Mouse (Mus musculus): ENCODE measurements around the gene Lgalsl. TPM values are rescaled to one million over a fixed set of nuclear protein-coding genes. Genes with fewer than 3 reads are reported as not detected.

The Lgalsl gene
- polyA plus RNA-seq, 1 experiment from 2014 or later: 55.0 TPM

DNA sequence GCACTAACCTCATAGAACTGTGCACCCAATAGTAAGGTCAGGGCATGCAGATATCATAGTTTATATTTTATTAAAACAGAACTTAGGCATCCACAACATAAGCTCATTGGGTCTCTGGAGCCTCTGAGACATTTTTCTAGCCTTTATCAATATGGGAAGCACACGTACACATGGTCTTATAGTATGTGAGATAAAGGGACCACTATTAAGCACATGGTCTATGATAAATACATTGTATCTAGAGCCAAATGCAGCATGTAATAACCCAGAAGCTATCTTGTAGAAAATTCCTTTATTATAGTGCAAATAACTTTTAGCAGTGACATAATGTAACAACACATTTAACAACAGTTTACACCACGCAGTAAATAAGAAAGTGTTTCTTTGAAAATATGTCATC, 7.6 kb downstream of the Lgalsl start:
- ATAC-seq (ENCODE audit: insufficient number of reproducible peaks, insufficient read depth, low FRiP score, low TSS enrichment, low read depth): no peak
- 89% methylated on average over 2 of the region's 2 CpGs for WGBS

DNA sequence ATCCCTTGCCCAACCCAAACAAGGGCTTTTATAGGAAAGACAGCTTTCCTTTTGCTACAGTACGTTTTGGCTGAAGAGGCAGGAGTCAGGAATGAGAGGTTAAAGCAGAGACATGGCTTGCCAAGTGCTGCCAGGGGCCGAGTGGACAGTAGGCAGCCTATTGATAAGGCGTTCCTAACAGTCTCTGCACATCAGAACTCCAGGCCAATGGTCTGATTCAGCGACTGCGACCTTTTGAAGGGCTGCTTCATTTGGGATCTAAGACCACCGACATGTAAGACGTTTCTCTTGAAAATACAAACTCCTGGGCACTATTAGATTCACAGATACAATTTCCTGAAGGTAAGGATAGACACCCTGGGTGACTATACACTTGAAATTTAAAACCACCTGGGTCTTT, 9.5 kb downstream of the Lgalsl start:
- Histone ChIP-seq H3K4me1 (peaks cover 23% of the 10 kb centered on the region), H3K4me2 (no peak overlapping the region), H3K27ac (no peak overlapping the region), H3K4me3 (no peak overlapping the region), H3K27me3 (no peaks in the 10 kb centered on the region), H3K36me3 (peaks cover 12% of the 10 kb centered on the region; the same call in 1 of the 2 replicates), H3K9me3 (no peaks in the 10 kb centered on the region), H3K9ac (no peak overlapping the region)
- WGBS: 61% methylated on average over 7 of the region's 7 CpGs
- no peak for ATAC-seq (ENCODE audit: insufficient number of reproducible peaks, insufficient read depth, low FRiP score, low TSS enrichment, low read depth)

More for the DNA sequence above, 7.6 kb downstream of the Lgalsl start:
- no peak overlapping the region for H3K27ac ChIP-seq
- H3K4me2 ChIP-seq: no peak overlapping the region
- H3K27me3 ChIP-seq: no peaks in the 10 kb centered on the region
- no peak overlapping the region for H3K9ac ChIP-seq
- H3K36me3 ChIP-seq: peaks cover 32% of the 10 kb centered on the region
- no peak overlapping the region for H3K4me3 ChIP-seq
- peaks cover 25% of the 10 kb centered on the region for H3K4me1 ChIP-seq
- H3K9me3 ChIP-seq: no peaks in the 10 kb centered on the region

DNA sequence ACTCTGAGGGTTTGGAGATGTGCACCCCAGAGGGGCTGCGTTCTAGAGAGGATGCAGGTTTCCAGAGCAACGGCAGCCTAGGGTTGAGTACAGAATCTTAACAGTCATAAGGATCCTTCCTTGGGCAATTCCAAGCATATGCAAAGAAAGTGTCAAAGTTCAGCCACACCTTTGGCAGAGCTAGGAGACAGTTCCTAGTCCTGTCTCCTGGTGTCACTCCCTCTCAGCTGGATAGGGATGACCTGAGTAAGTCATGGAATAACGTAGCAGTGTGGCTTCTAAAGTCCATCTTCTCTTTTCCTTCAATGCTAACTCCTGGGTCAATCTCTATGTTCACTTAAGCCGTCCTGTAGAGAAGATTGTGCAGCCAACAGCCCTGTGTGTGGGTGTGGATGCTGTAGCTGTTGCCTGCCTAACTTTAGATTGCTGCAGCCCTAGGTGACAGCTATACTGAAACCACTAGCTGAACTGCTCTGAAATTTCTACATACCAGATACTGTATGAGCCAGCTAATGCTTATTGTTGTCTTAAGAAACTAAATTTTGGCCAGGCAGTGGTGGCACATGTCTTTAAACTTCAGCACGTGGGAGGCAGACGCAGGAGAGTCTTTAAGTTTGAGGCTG, 16.8 kb downstream of the Lgalsl start:
- Histone ChIP-seq H3K4me3 (no peak overlapping the region), H3K9me3 (no peaks in the 10 kb centered on the region), H3K36me3 (no peaks in the 10 kb centered on the region), H3K9ac (no peak overlapping the region), H3K4me2 (no peak overlapping the region), H3K27me3 (no peaks in the 10 kb centered on the region), H3K27ac (no peak overlapping the region), H3K4me1 (no peaks in the 10 kb centered on the region)
- no peak for ATAC-seq (ENCODE audit: insufficient number of reproducible peaks, insufficient read depth, low FRiP score, low TSS enrichment, low read depth)
- WGBS: 84% methylated on average over 6 of the region's 6 CpGs

DNA sequence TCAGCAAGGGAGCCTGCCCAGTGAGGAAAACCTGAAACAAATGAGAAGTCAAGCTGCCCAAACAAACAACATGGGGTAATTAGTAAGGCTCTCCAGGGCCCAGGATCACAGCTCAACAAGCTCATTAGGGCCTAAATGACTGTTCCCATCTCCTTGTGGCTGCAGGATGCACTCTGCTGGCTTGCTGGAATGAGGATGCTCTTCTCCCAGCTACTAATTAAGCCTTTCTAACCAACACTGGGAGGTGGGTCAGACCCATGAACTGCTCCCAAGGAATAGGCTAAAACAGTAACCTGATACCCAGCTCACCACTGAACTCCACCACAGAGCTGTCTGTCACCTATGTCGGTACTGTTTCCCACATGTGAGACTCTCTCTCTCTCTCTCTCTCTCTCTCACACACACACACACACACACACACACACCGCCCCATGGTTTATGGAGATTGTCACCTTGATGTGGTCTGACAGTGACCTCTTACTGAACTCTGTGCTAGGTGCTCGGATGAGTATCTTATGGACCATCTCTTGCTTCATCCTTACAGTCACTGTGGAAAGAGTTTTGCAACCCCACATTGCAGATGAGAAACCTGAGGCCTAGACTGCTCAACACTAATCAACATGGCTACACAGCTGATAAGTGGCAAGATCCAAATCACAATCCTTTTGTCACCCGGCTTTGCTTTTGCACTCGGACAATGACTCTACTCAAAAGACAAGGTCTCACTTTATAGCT, 18.5 kb downstream of the Lgalsl start:
- no peak overlapping the region for H3K4me2 ChIP-seq
- H3K9me3 ChIP-seq: no peaks in the 10 kb centered on the region
- no peak overlapping the region for H3K27ac ChIP-seq
- H3K4me3 ChIP-seq: no peak overlapping the region
- no peak overlapping the region for H3K9ac ChIP-seq
- H3K4me1 ChIP-seq: no peaks in the 10 kb centered on the region
- no peaks in the 10 kb centered on the region for H3K27me3 ChIP-seq
- WGBS: 65% methylated on average over 5 of the region's 5 CpGs
- H3K36me3 ChIP-seq: no peaks in the 10 kb centered on the region
- ATAC-seq (ENCODE audit: insufficient number of reproducible peaks, insufficient read depth, low FRiP score, low TSS enrichment, low read depth): no peak

DNA sequence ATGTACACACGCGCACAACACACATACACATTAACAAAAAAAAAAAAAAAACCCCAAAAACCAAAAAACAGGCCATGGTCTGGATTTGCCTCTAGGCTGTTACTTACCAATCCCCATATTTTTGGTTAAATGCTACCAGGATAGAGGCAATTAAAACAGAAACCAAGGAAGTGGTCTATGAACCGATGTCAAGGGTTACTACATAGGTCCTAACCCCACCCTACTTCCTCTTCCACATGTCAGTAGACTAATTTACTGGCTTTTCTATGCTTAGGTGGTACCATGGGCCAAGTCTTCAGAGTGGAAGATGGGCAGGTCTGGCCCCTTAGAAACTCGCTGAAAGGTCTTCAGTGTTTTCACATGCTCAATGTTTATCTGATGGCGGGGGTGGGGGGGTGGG, 24.2 kb downstream of the Lgalsl start:
- Histone ChIP-seq H3K9me3 (no peaks in the 10 kb centered on the region), H3K9ac (no peak overlapping the region), H3K27ac (no peak overlapping the region), H3K36me3 (no peaks in the 10 kb centered on the region), H3K4me1 (no peaks in the 10 kb centered on the region), H3K4me2 (no peak overlapping the region), H3K4me3 (no peak overlapping the region), H3K27me3 (no peaks in the 10 kb centered on the region)
- 74% methylated on average over 5 of the region's 5 CpGs for WGBS
- ATAC-seq (ENCODE audit: insufficient number of reproducible peaks, insufficient read depth, low FRiP score, low TSS enrichment, low read depth): no peak

DNA sequence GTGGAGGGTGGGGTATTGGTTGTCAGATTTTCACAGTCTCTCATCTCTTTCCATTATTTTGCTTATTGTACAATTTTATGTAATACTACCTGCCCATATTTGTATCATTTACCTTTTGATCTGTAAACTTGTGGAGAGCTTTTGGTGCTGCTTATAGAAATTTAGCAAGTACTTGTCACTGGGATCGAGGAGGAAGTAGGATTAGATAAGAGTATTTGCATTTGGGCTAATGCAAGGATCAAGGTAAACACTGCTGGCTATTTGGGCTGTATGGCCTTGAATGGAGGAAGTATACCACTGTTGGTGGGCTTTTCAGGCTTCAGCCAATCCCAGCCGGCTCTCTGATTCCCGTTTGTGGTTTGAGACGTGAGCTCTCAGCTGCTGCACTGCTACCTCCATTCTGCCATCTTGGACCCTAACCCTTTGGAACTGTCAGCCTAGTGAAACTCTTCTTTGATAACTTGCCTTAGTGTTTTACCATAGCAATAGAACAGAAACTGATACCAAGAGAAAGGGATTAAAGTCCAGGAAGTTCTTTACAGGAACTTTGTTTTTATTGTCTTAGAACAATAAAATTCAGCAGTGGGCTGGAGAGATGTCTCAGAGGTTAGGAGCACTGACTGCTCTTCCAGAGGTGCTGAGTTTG, 25.1 kb downstream of the Lgalsl start:
- WGBS: 54% methylated on average over 4 of the region's 4 CpGs
- ATAC-seq (ENCODE audit: insufficient number of reproducible peaks, insufficient read depth, low FRiP score, low TSS enrichment, low read depth): no peak

DNA sequence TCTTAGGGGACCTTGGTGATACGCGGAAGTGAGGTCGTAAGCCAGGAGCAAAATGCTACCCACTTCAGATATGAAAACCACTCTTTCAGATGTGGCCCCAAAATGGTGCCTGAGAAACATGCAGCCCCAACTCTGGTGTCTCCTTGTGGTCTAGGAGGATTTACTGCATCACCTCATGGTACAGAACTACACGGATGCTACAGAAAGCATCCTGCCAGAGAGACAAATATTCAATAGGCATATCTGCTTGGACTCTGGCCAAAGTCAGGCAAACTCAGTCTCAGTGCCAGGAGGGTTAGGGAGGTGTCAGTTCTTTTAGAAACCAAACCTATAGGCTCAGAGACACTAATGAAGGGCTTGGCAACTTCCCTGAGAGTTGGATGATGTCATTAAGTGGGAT, 26.4 kb downstream of the Lgalsl start:
- no peaks in the 10 kb centered on the region for H3K36me3 ChIP-seq
- H3K4me1 ChIP-seq: peaks cover 15% of the 10 kb centered on the region
- H3K9me3 ChIP-seq: no peaks in the 10 kb centered on the region
- no peak overlapping the region for H3K27ac ChIP-seq
- no peak for ATAC-seq (ENCODE audit: insufficient number of reproducible peaks, insufficient read depth, low FRiP score, low TSS enrichment, low read depth)
- H3K4me3 ChIP-seq: no peak overlapping the region
- no peak overlapping the region for H3K4me2 ChIP-seq
- H3K27me3 ChIP-seq: no peaks in the 10 kb centered on the region
- H3K9ac ChIP-seq: no peak overlapping the region
- 91% methylated on average over 4 of the region's 4 CpGs for WGBS

More for the DNA sequence above, 25.1 kb downstream of the Lgalsl start:
- H3K4me1 ChIP-seq: peaks cover 7% of the 10 kb centered on the region
- H3K9me3 ChIP-seq: no peaks in the 10 kb centered on the region
- no peak overlapping the region for H3K4me3 ChIP-seq
- H3K9ac ChIP-seq: no peak overlapping the region
- H3K27ac ChIP-seq: no peak overlapping the region
- H3K27me3 ChIP-seq: no peaks in the 10 kb centered on the region
- H3K36me3 ChIP-seq: no peaks in the 10 kb centered on the region
- no peak overlapping the region for H3K4me2 ChIP-seq

DNA sequence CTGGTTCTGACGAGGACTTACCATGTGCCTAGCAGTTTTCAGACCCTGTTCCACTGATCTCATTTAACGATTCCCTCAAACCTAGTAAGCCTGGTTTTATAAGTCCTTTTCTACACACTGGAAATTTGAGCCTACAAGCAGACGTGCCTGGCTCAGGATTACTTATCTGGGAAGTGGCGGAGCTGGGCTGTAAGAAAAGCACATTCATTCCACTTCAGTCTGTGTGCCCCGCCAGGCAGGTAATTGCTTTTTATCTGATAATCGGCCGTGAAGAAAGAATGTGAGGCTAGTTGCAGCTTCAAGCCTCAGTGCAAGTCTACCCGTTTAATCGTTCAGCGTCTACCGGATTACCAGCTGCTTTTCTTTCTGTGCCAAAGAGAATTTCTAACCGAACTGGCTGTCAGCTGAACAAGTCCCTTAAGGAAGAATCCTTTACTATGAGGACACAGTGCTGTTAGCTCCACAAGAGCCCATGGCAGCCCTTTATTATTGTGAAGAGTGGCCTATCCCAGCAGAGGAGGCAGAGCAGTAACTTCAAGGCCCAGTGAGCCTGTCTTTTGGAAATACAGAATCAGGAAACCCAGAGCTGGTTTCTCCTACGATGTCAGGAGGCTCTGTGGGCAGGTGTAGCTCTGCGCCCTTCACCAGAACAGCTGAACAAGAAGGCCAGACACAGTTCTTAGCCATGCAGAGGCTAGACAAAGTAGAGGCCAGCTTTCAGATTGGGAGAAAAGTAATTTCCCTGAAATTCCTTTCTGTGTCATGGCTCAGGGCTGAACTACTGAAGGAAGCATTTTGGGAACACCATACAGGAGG, 30.4 kb downstream of the Lgalsl start:
- H3K36me3 ChIP-seq: no peaks in the 10 kb centered on the region
- no peak overlapping the region for H3K4me3 ChIP-seq
- 0 out of 2 replicates have a peak, but pooled peaks have one; percentile 67 for ATAC-seq (ENCODE audit: insufficient number of reproducible peaks, insufficient read depth, low FRiP score, low TSS enrichment, low read depth)
- peak overlapping the region; percentile 12 for H3K4me2 ChIP-seq
- H3K9me3 ChIP-seq: peaks cover 7% of the 10 kb centered on the region
- WGBS: 12% methylated on average over 14 of the region's 14 CpGs
- H3K4me1 ChIP-seq: peaks cover 15% of the 10 kb centered on the region
- peak overlapping the region; percentile 72; the same call in 1 of the 2 replicates for H3K27ac ChIP-seq
- H3K27me3 ChIP-seq: no peaks in the 10 kb centered on the region
- no peak overlapping the region for H3K9ac ChIP-seq

DNA sequence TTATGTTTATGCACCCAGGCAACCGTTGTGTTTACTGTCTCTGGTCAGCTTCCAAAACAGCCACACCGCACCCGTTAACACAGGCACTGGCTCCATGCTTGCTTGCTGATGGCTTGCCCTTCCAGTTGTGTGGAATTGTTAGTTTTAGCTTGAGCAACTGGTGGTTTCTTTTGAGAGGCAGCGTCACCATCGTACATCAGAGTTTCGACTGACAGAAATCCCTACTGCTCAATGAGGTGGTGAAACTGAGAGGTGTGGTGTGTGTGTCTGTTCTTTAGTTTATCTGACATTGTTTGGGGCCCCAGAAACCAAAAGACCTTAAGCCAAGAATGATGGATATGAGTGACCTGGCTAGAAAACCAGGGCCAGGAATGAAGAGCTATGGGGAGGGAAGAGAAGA, 33.0 kb downstream of the Lgalsl start:
- H3K27ac ChIP-seq: no peak overlapping the region
- no peak overlapping the region for H3K4me2 ChIP-seq
- ATAC-seq (ENCODE audit: insufficient number of reproducible peaks, insufficient read depth, low FRiP score, low TSS enrichment, low read depth): no peak
- H3K36me3 ChIP-seq: no peaks in the 10 kb centered on the region
- H3K9me3 ChIP-seq: peaks cover 7% of the 10 kb centered on the region
- H3K4me3 ChIP-seq: no peak overlapping the region
- 95% methylated on average over 6 of the region's 6 CpGs for WGBS
- no peaks in the 10 kb centered on the region for H3K27me3 ChIP-seq
- H3K9ac ChIP-seq: no peak overlapping the region
- peaks cover 24% of the 10 kb centered on the region for H3K4me1 ChIP-seq

DNA sequence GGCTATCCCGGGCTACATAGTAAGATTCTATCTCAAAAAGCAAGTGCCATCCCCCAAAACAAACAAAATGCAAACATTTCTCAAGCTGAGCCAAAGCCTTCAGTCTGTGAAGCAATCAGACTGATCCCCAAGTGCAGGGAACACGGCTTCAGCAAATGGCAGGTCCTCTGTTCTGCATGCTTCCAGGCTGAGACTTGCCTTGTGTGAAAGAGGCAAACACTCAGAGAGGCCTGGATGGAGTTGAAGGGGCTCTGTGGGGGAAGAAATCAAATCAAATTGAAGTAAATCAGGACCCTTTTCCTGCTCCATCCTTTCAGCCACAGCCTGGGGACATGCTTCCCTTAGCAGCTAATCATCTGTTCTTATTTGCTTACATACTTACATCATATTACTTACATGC, 35.4 kb downstream of the Lgalsl start:
- no peak overlapping the region for H3K27ac ChIP-seq
- H3K4me3 ChIP-seq: no peak overlapping the region
- H3K4me1 ChIP-seq: peaks cover 14% of the 10 kb centered on the region
- H3K9me3 ChIP-seq: peaks cover 7% of the 10 kb centered on the region
- WGBS: 54% methylated on average over 2 of the region's 2 CpGs
- no peak overlapping the region for H3K4me2 ChIP-seq
- no peaks in the 10 kb centered on the region for H3K36me3 ChIP-seq
- no peak overlapping the region for H3K9ac ChIP-seq
- H3K27me3 ChIP-seq: no peaks in the 10 kb centered on the region; the same call in 1 of the 2 replicates
- ATAC-seq (ENCODE audit: insufficient number of reproducible peaks, insufficient read depth, low FRiP score, low TSS enrichment, low read depth): no peak

DNA sequence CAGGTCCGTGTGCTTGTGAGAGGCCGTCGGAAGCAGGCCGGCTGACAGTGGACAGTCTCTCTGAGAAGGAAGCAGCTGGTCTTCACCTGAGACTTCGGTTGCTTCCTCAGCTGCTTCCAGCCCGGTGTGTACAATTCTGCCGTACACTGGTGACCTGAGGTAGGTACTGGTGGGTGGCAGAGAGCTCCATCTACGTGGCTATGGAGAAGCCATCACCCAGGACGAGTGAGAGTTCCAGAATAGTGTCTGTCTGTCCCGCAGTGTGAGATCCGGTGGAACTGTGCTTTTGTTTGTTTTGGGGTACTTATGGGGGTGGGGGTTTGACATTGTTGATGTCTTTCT, 36.0 kb downstream of the Lgalsl start:
- H3K4me2 ChIP-seq: peak overlapping the region; percentile 27; the same call in 1 of the 2 replicates

More for the DNA sequence above, 36.0 kb downstream of the Lgalsl start:
- Histone ChIP-seq H3K27me3 (no peaks in the 10 kb centered on the region; the same call in 1 of the 2 replicates), H3K27ac (no peak overlapping the region), H3K4me1 (peaks cover 9% of the 10 kb centered on the region), H3K9me3 (peaks cover 7% of the 10 kb centered on the region), H3K9ac (no peak overlapping the region), H3K4me3 (no peak overlapping the region), H3K36me3 (no peaks in the 10 kb centered on the region)
- ATAC-seq (ENCODE audit: insufficient number of reproducible peaks, insufficient read depth, low FRiP score, low TSS enrichment, low read depth): no peak
- WGBS: 49% methylated on average over 11 of the region's 11 CpGs

All from embryonic facial prominence, embryonic 13.5 days (tissue).